Mouse (Mus musculus): ENCODE results near the gene Abtb2. TPM values are rescaled to one million over a fixed set of nuclear protein-coding genes. Genes with fewer than 3 reads are reported as not detected.

Abtb2 gene
- polyA plus RNA-seq, 1 experiment, result 16.0 TPM

DNA sequence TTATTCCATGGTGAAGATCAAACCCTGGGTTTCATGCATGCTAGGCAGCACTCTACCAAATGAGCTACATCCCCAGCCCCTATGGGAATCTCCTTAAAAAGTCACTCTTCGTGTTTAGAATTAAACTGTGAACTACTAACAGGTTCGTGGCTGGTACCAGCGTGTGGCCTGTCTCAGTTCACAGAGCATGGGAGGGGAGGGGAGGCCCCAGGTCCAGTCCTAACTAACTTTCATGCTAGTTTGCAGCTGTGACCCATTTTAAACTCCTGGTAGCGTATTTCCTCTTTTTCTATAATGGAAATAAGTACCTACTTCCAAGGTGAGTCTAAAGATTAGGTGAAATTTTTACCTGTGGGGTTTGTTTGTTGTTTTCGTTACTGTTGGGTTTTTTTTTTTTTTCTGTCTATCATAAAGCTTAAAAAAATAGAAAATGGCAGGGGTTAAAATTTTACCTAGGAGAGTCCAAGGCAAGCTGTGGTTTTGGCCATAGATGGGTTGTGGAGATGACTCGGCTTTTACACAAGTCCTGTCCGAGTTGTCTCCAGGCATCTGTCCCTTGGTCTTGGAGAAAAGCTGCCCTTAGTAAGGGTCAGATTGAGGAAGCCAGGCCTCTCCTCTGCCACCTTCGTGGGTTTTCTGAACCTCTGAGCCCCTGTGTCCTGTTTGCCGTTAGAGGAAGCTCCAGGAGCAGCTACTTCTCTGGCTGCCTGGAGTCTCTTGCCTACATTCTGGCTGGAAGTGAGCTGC lies 114.4 kb downstream of the Abtb2 start:
- Histone ChIP-seq H3K27me3 (ENCODE audit: control insufficient read depth, insufficient read depth, low read length) (no peaks in the 10 kb centered on the region), H3K27ac (ENCODE audit: insufficient read depth, low read length) (no peak overlapping the region), H3K4me3 (replicated peaks; ENCODE audit: insufficient read depth, low read depth, low read length) (no peak overlapping the region), H3K4me1 (ENCODE audit: control insufficient read depth, insufficient read depth, low read length) (no peaks in the 10 kb centered on the region; the same call in 1 of the 2 replicates)
- DNase-seq, result no peak
- no peak for TF ChIP-seq CTCF (IDR thresholded peaks at IDR 0.05; ENCODE audit: borderline replicate concordance, insufficient read depth, low read depth, low read length)
- no peak for TF ChIP-seq POLR2A (IDR thresholded peaks at IDR 0.05; ENCODE audit: borderline replicate concordance, insufficient read depth, low read length)
- 80% methylated on average over 9 of the region's 9 CpGs for WGBS

DNA sequence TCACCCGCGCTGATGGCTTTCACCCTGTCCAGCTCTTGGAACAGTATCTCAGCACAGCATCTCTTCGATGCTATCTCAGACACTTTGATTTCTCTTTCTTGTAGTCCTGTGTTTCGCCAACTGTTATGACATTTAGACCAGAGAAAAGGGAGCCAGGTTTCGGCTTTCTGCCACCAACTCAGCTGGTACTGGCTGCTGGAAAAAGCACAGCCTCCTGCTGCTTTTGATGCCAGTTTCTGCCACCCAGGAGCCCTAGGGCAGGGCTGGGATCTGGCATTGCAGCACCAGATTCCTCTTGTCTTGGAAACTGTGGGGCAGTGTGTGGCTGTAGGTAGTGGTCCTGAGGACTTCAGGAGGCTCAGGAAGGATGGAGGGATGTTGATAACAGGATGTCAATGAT lies 115.0 kb downstream of the Abtb2 start:
- 20% methylated on average over 5 of the region's 5 CpGs for WGBS
- no peak for TF ChIP-seq CTCF (IDR thresholded peaks at IDR 0.05; ENCODE audit: borderline replicate concordance, insufficient read depth, low read depth, low read length)
- no peak for TF ChIP-seq POLR2A (IDR thresholded peaks at IDR 0.05; ENCODE audit: borderline replicate concordance, insufficient read depth, low read length)
- H3K27me3 ChIP-seq (ENCODE audit: control insufficient read depth, insufficient read depth, low read length), result no peaks in the 10 kb centered on the region
- no peak overlapping the region for H3K27ac ChIP-seq (ENCODE audit: insufficient read depth, low read length)
- H3K4me1 ChIP-seq (ENCODE audit: control insufficient read depth, insufficient read depth, low read length), result no peaks in the 10 kb centered on the region; the same call in 1 of the 2 replicates
- no peak overlapping the region for H3K4me3 ChIP-seq (replicated peaks; ENCODE audit: insufficient read depth, low read depth, low read length)
- peak; percentile 23 to 45 for DNase-seq

DNA sequence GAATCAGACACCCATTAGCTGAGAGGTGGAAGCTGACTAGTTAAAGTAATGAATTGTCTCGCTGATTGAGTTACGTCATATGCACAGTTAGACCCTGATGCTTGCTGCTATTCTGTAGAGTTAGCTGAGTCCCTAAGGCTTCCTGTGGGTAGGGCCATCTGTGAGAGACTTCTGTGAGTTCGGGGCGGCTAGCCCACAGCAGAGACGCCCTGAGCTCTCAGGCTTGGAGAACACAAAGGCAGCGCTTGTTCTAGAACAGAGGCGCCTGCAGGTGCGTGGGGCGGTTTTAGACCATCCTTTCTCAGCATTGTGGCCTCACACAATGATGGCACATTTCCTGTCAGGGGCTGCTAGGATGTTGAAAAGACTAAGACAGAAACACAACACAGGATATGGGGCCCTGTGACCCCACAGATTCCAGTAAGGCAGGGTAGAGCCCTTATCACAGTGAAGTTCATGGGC lies 116.2 kb downstream of the Abtb2 start:
- H3K27ac ChIP-seq (ENCODE audit: insufficient read depth, low read length), result no peak overlapping the region
- no peak for DNase-seq
- 88% methylated on average over 9 of the region's 9 CpGs for WGBS

DNA sequence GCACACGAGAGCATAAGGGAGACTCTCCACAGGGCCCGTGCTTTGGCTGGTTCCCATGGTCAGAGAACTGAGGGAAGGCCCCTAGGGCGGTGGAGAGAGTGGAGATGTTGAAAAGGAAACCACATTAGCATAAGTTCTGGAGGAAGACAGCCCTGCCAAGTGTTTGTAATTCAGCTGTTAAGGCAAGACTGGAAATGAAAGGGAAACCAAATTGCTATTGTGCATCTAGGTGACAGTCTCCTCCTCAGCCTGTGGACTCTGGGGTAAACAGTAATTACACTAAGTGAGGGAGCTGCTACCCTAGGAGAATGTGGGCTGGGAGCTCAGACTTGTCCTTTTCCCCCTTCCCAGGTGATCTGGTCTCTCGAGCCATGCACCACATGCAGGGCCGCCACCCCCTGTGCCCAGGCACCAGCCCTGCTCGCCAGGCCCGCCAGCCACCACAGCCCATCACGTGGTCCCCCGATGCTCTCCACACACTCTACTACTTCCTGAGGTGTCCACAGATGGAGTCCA lies 116.9 kb downstream of the Abtb2 start:
- 81% methylated on average over 9 of the region's 9 CpGs for WGBS

More for the DNA sequence above, 116.2 kb downstream of the Abtb2 start:
- Histone ChIP-seq H3K27me3 (ENCODE audit: control insufficient read depth, insufficient read depth, low read length) (no peaks in the 10 kb centered on the region), H3K4me3 (replicated peaks; ENCODE audit: insufficient read depth, low read depth, low read length) (no peak overlapping the region), H3K4me1 (ENCODE audit: control insufficient read depth, insufficient read depth, low read length) (peaks cover 4% of the 10 kb centered on the region)
- TF ChIP-seq POLR2A (IDR thresholded peaks at IDR 0.05; ENCODE audit: borderline replicate concordance, insufficient read depth, low read length) (no peak), CTCF (IDR thresholded peaks at IDR 0.05; ENCODE audit: borderline replicate concordance, insufficient read depth, low read depth, low read length) (no peak)

DNA sequence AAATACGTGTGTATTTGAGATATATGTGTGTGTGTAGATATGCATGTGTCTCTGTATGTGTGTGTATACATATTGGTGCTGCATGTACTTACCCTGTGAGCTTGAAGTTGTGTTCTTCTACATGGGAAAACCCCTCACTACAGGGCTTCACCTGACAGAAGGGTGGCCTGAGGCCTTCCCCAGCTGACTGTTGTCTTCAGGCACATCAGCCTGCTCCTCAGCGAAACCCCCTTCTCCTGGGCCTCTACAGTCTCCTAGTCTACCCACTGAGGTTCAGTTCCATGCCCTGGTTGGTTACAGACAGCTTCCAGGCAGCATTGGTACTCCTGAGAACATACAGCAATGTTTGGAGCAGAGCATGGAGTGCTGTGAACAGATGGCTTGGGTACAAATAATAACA lies 118.3 kb downstream of the Abtb2 start:
- no peak for TF ChIP-seq CTCF (IDR thresholded peaks at IDR 0.05; ENCODE audit: borderline replicate concordance, insufficient read depth, low read depth, low read length)
- Histone ChIP-seq H3K27me3 (ENCODE audit: control insufficient read depth, insufficient read depth, low read length) (no peaks in the 10 kb centered on the region), H3K27ac (ENCODE audit: insufficient read depth, low read length) (no peak overlapping the region), H3K4me1 (ENCODE audit: control insufficient read depth, insufficient read depth, low read length) (peaks cover 4% of the 10 kb centered on the region), H3K4me3 (replicated peaks; ENCODE audit: insufficient read depth, low read depth, low read length) (no peak overlapping the region)
- WGBS, result 97% methylated on average over 2 of the region's 2 CpGs
- no peak for DNase-seq

More for the DNA sequence above, 116.9 kb downstream of the Abtb2 start:
- Histone ChIP-seq H3K4me3 (replicated peaks; ENCODE audit: insufficient read depth, low read depth, low read length) (no peak overlapping the region), H3K27ac (ENCODE audit: insufficient read depth, low read length) (no peak overlapping the region), H3K4me1 (ENCODE audit: control insufficient read depth, insufficient read depth, low read length) (peaks cover 4% of the 10 kb centered on the region), H3K27me3 (ENCODE audit: control insufficient read depth, insufficient read depth, low read length) (no peaks in the 10 kb centered on the region)
- no peak for DNase-seq
- TF ChIP-seq CTCF (IDR thresholded peaks at IDR 0.05; ENCODE audit: borderline replicate concordance, insufficient read depth, low read depth, low read length) (no peak), POLR2A (IDR thresholded peaks at IDR 0.05; ENCODE audit: borderline replicate concordance, insufficient read depth, low read length) (no peak)

DNA sequence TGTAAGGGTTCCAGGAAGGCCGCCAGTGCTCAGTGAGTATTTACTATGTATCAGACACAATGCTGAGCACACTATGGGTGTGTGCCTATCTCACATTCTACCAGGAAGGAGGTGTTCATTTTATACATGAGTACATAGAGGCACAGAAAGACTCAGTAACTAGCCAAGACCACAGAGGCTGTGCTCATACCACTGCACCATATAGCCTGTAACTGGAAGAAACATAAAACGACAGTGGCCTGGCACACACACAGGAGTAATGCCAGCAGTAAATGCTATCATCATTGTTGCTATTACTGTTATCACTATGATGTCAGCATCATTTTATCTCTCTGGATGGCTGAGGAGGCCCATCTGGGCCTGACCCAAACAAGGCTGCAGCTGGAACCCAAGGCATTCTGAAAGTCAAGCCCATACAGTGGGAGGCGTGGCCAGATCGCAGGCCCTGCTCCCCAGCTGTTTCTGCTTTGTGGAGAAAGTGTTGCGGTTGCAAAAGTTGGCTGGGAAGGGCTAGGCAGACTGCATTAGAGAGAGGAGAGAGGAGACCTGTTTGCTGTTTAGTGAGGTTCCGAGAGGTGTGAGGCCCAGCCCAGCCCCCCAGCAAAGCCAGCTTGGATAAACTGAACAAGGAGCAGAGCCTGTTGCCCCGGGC lies 118.9 kb downstream of the Abtb2 start:
- WGBS, result 86% methylated on average over 7 of the region's 7 CpGs
- Histone ChIP-seq H3K4me3 (replicated peaks; ENCODE audit: insufficient read depth, low read depth, low read length) (no peak overlapping the region), H3K27me3 (ENCODE audit: control insufficient read depth, insufficient read depth, low read length) (no peaks in the 10 kb centered on the region), H3K27ac (ENCODE audit: insufficient read depth, low read length) (no peak overlapping the region), H3K4me1 (ENCODE audit: control insufficient read depth, insufficient read depth, low read length) (peaks cover 4% of the 10 kb centered on the region)
- no peak for TF ChIP-seq POLR2A (IDR thresholded peaks at IDR 0.05; ENCODE audit: borderline replicate concordance, insufficient read depth, low read length)
- TF ChIP-seq CTCF (IDR thresholded peaks at IDR 0.05; ENCODE audit: borderline replicate concordance, insufficient read depth, low read depth, low read length), result no peak
- no peak for DNase-seq

DNA sequence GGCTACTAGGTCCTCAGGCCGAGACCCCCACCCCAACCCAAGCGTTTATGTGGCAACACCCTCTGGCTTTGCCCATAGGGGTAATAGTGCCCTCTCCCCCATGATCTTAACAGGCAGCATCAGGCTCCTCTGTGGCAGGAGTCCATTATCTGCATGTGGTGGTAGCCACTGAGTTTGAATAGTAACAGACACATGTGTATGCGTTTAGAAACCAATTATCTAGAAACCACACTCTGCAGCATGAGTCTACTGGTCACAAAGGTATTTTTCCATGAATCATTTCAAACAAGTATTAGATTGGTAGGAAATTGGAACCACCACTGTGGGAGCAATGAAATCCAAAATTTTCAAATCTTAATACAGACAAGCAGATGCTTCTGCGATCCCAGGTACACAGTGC lies 119.5 kb downstream of the Abtb2 start:
- no peak overlapping the region for H3K4me3 ChIP-seq (replicated peaks; ENCODE audit: insufficient read depth, low read depth, low read length)
- no peak for TF ChIP-seq CTCF (IDR thresholded peaks at IDR 0.05; ENCODE audit: borderline replicate concordance, insufficient read depth, low read depth, low read length)
- no peak for TF ChIP-seq POLR2A (IDR thresholded peaks at IDR 0.05; ENCODE audit: borderline replicate concordance, insufficient read depth, low read length)
- WGBS, result 90% methylated on average over 4 of the region's 4 CpGs
- H3K4me1 ChIP-seq (ENCODE audit: control insufficient read depth, insufficient read depth, low read length), result peaks cover 8% of the 10 kb centered on the region
- no peak for DNase-seq
- H3K27me3 ChIP-seq (ENCODE audit: control insufficient read depth, insufficient read depth, low read length), result no peaks in the 10 kb centered on the region
- H3K27ac ChIP-seq (ENCODE audit: insufficient read depth, low read length), result no peak overlapping the region

DNA sequence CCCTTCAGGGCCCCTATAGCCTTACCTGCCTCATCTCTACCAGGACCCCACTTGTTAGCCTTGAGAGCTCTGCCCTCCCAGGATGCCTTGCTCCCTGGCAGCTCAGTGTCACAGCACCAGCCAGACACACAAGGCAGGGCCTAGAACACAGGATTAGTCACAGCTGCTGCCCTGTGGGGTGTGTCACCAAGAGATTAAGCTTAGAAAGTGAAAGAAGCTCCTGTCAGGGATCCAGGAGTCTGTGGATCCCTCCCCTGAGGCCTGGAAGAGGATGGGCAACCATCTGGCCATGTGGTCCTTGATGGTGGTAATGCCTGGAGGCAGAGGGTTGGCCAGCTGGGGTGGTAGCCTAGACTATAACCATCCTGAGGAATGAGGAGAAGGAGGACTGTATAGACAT lies 121.0 kb downstream of the Abtb2 start:
- H3K27me3 ChIP-seq (ENCODE audit: control insufficient read depth, insufficient read depth, low read length), result no peaks in the 10 kb centered on the region
- no peak for DNase-seq
- peaks cover 17% of the 10 kb centered on the region for H3K4me1 ChIP-seq (ENCODE audit: control insufficient read depth, insufficient read depth, low read length)
- TF ChIP-seq CTCF (IDR thresholded peaks at IDR 0.05; ENCODE audit: borderline replicate concordance, insufficient read depth, low read depth, low read length) (no peak), POLR2A (IDR thresholded peaks at IDR 0.05; ENCODE audit: borderline replicate concordance, insufficient read depth, low read length) (no peak)
- H3K27ac ChIP-seq (ENCODE audit: insufficient read depth, low read length), result no peak overlapping the region
- no peak overlapping the region for H3K4me3 ChIP-seq (replicated peaks; ENCODE audit: insufficient read depth, low read depth, low read length)

Measured in cerebellum, adult 2 months (tissue).